Mouse (Mus musculus): ENCODE data around the gene Bckdk. TPM values are rescaled to one million over a fixed set of nuclear protein-coding genes. Genes with fewer than 3 reads are reported as not detected.

The Bckdk gene
- polyA plus RNA-seq, 1 experiment: 149 TPM

- TF ChIP-seq FLI1 (IDR thresholded peaks at IDR 0.05; ENCODE audit: low read length) (peak; percentile 85; the same call in 1 of the 2 replicates), GATA1 (IDR thresholded peaks at IDR 0.05; ENCODE audit: borderline replicate concordance, low read length) (no peak)
- H3K9me3 ChIP-seq: peaks cover 35% of the 10 kb centered on the region
- peak within 1 kb of the TSS; percentile 99 for H3K4me3 ChIP-seq (replicated peaks)
- H3K36me3 ChIP-seq (replicated peaks; ENCODE audit: low read length): peaks cover 56% of the 10 kb centered on the region
- H3K4me1 ChIP-seq: peaks cover 67% of the 10 kb centered on the region
- no peaks in the 10 kb centered on the region for H3K27me3 ChIP-seq (replicated peaks)
These were observed 27.2 kb upstream of the Bckdk start, which contains the start of gene Zfp668 for GRCm38 (mm10) chr7:127876467-127877348. Zfp668 (minus strand) TSS chr7:127876828.

DNA sequence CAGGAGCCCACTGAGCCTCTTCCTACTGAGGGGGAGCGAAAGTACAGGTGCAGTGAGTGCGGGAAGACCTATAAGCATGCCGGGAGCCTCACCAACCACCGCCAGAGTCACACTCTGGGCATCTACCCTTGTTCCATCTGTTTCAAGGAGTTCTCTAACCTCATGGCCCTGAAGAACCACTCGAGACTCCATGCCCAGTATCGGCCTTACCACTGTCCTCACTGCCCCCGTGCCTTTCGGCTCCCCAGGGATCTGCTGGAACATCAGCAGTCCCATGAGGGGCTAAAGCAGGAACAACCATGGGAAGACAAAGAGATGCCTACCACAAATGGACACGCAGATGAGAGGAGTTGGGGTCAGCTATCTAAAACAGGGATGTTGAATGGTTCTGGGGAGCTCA lies 24.6 kb upstream of the Bckdk start:
- peaks cover 69% of the 10 kb centered on the region for H3K4me1 ChIP-seq
- H3K9me3 ChIP-seq: peaks cover 45% of the 10 kb centered on the region
- H3K36me3 ChIP-seq (replicated peaks; ENCODE audit: low read length): peaks cover 70% of the 10 kb centered on the region

DNA sequence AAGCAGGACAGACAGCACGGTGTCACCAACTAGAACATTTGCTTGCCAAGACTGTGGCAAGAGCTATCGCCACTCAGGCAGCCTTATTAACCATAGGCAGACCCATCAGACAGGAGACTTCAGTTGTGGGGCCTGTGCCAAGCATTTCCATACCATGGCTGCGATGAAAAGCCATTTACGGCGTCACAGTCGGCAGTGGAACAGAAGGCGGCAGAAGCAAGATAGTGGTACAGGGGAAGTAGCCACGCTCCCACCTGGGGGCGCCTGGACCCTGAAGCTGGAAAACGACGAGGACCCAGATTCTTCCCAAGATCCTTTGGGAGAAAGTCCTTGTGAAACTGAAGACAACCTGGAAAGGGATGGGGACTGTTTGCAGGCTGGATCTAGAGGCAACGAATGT lies 23.5 kb upstream of the Bckdk start:
- peaks cover 70% of the 10 kb centered on the region for H3K4me1 ChIP-seq
- peak overlapping the region; percentile 20 for H3K4me3 ChIP-seq (replicated peaks)
- H3K36me3 ChIP-seq (replicated peaks; ENCODE audit: low read length): peaks cover 79% of the 10 kb centered on the region
- TF ChIP-seq GATA1 (IDR thresholded peaks at IDR 0.05; ENCODE audit: borderline replicate concordance, low read length) (no peak), FLI1 (IDR thresholded peaks at IDR 0.05; ENCODE audit: low read length) (no peak)
- no peaks in the 10 kb centered on the region for H3K27me3 ChIP-seq (replicated peaks)
- H3K9me3 ChIP-seq: peaks cover 45% of the 10 kb centered on the region

More for the DNA sequence above, 24.6 kb upstream of the Bckdk start:
- H3K4me3 ChIP-seq (replicated peaks): peak overlapping the region; percentile 23
- no peaks in the 10 kb centered on the region for H3K27me3 ChIP-seq (replicated peaks)
- TF ChIP-seq FLI1 (IDR thresholded peaks at IDR 0.05; ENCODE audit: low read length): no peak
- no peak for TF ChIP-seq GATA1 (IDR thresholded peaks at IDR 0.05; ENCODE audit: borderline replicate concordance, low read length)

- peaks cover 18% of the 10 kb centered on the region for H3K9me3 ChIP-seq
- TF ChIP-seq GATA1 (IDR thresholded peaks at IDR 0.05; ENCODE audit: borderline replicate concordance, low read length) (no peak), FLI1 (IDR thresholded peaks at IDR 0.05; ENCODE audit: low read length) (no peak)
- H3K4me1 ChIP-seq: peaks cover 93% of the 10 kb centered on the region
- H3K4me3 ChIP-seq (replicated peaks): no peak overlapping the region
- H3K27me3 ChIP-seq (replicated peaks): no peaks in the 10 kb centered on the region
- H3K36me3 ChIP-seq (replicated peaks; ENCODE audit: low read length): peaks cover 98% of the 10 kb centered on the region
These were observed 17.9 kb upstream of the Bckdk start for GRCm38 (mm10) chr7:127885951-127886350.

DNA sequence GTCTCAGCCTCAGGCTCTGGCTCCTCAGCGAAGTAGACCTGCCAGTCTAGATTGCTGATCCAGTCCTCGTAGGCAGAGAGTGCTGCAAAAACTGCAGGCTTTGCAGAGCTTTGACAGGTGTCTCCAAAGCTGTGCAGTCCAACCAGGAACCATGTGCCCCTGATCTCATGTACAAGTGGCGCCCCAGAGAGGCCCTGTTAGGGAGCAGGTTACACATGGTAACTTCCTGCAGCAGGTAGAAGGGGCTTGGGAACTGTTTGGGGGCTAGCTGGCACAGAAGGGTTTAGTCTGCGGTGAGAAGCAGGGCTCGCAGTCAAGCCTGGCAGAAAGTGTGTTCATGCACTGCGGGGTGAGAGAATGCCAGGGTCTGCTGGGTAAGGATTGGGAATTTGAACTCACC lies 17.3 kb upstream of the Bckdk start:
- Histone ChIP-seq H3K27me3 (replicated peaks) (no peaks in the 10 kb centered on the region), H3K36me3 (replicated peaks; ENCODE audit: low read length) (peaks cover 98% of the 10 kb centered on the region), H3K9me3 (peaks cover 12% of the 10 kb centered on the region), H3K4me3 (replicated peaks) (peak overlapping the region; percentile 71), H3K4me1 (peaks cover 87% of the 10 kb centered on the region)
- TF ChIP-seq GATA1 (IDR thresholded peaks at IDR 0.05; ENCODE audit: borderline replicate concordance, low read length): no peak
- TF ChIP-seq FLI1 (IDR thresholded peaks at IDR 0.05; ENCODE audit: low read length): no peak

GRCm38 (mm10) chr7:127887191-127887590 lies 16.7 kb upstream of the Bckdk start:
- no peak for TF ChIP-seq FLI1 (IDR thresholded peaks at IDR 0.05; ENCODE audit: low read length)
- no peak for TF ChIP-seq GATA1 (IDR thresholded peaks at IDR 0.05; ENCODE audit: borderline replicate concordance, low read length)
- Histone ChIP-seq H3K4me3 (replicated peaks) (peak overlapping the region; percentile 71), H3K9me3 (peaks cover 5% of the 10 kb centered on the region; the same call in 1 of the 2 replicates), H3K4me1 (peaks cover 82% of the 10 kb centered on the region), H3K36me3 (replicated peaks; ENCODE audit: low read length) (peaks cover 98% of the 10 kb centered on the region), H3K27me3 (replicated peaks) (no peaks in the 10 kb centered on the region)

DNA sequence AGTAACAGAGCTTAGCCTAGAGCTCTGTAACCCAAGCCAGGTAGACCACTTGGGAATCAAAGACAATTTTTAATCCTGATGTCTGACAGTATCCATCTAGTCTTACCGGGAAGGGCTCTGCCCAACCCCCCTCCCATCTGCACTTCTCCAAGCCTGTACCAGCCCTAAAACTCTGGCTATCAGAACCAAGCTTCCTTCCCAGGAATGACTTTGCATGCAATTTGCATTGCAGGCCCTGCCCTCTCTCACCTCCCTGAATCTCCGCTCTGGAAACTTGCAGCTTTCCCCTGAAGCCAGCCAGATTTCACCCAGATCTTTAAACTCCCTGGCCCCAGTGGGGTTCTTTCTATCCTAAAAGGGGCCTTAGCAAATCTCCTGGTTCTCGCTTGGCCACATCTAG lies 16.1 kb upstream of the Bckdk start:
- Histone ChIP-seq H3K9me3 (no peaks in the 10 kb centered on the region), H3K36me3 (replicated peaks; ENCODE audit: low read length) (peaks cover 98% of the 10 kb centered on the region), H3K4me1 (peaks cover 76% of the 10 kb centered on the region), H3K4me3 (replicated peaks) (no peak overlapping the region), H3K27me3 (replicated peaks) (no peaks in the 10 kb centered on the region)
- TF ChIP-seq FLI1 (IDR thresholded peaks at IDR 0.05; ENCODE audit: low read length): no peak
- TF ChIP-seq GATA1 (IDR thresholded peaks at IDR 0.05; ENCODE audit: borderline replicate concordance, low read length): no peak

DNA sequence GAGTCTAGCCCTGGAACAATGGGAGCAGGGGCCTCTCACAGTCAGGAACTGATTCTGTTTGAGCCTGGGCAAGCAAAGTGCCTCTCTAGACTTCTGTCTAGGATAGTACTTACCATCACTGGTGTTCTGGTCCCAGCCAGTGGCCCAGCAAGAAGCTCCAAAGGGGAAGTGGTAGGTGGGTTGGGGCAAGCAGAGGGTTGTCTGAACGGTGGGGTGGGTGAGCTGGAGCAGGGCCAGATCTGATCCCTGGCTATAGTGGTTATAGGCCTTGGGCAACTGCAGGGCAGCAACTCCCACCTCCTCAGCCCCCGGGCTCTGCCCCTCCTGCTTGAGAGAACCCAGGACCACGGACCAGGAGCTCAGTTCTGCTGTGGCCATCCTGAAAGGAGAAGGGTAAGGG lies 15.1 kb upstream of the Bckdk start:
- Histone ChIP-seq H3K4me3 (replicated peaks) (no peak overlapping the region), H3K9me3 (no peaks in the 10 kb centered on the region), H3K4me1 (peaks cover 66% of the 10 kb centered on the region), H3K27me3 (replicated peaks) (no peaks in the 10 kb centered on the region), H3K36me3 (replicated peaks; ENCODE audit: low read length) (peaks cover 98% of the 10 kb centered on the region)
- TF ChIP-seq FLI1 (IDR thresholded peaks at IDR 0.05; ENCODE audit: low read length) (no peak), GATA1 (IDR thresholded peaks at IDR 0.05; ENCODE audit: borderline replicate concordance, low read length) (no peak)

DNA sequence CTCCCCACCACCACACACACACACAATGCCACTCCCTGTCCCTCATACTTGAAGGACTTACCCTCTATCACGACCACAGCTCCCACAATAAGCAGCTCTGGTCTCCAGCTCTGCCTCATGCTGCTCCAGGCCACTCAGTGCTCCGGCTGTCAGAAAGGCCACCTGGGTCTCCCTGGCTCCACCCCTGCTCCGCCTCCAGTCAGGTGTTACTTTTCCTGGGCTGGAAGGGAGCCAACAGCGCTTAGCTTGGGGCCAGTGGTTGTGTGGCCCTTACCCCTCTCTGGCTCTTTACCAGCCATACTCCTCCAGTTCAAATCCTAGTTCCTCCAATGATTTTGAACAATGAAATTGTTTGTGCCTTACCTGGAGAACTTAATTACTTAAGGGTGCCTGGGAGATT lies 13.1 kb upstream of the Bckdk start, which contains the start of gene Prss53:
Gene Prss53, minus strand, starts transcription at position 173 of the 400 bp plus-strand sequence.
- Histone ChIP-seq H3K4me3 (replicated peaks) (no peak within 1 kb of the TSS), H3K27me3 (replicated peaks) (no peaks in the 10 kb centered on the region), H3K4me1 (peaks cover 64% of the 10 kb centered on the region), H3K9me3 (no peaks in the 10 kb centered on the region), H3K36me3 (replicated peaks; ENCODE audit: low read length) (peaks cover 88% of the 10 kb centered on the region)
- TF ChIP-seq FLI1 (IDR thresholded peaks at IDR 0.05; ENCODE audit: low read length) (no peak), GATA1 (IDR thresholded peaks at IDR 0.05; ENCODE audit: borderline replicate concordance, low read length) (no peak)

DNA sequence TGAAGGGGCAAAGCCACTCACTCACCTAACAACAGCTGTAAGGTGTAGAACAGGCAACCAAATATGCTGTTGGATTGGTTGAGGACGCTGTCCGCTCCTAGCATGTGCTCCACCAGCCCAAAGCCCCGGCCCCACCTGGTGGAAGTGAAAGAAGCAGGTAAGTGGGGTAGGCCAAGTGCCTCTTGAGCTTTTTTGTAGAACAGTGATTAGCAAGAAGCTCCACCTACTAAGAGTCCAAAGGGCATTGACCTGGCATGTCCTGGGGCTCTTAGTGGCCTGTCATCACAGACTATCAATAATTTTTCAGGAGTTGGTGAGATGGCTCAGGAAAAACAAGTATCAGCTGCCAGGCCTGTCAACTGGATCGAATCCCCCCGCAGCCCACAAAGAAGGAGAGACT lies 9.4 kb upstream of the Bckdk start:
- peaks cover 62% of the 10 kb centered on the region for H3K4me1 ChIP-seq
- no peak for TF ChIP-seq FLI1 (IDR thresholded peaks at IDR 0.05; ENCODE audit: low read length)
- TF ChIP-seq GATA1 (IDR thresholded peaks at IDR 0.05; ENCODE audit: borderline replicate concordance, low read length): no peak
- H3K36me3 ChIP-seq (replicated peaks; ENCODE audit: low read length): peaks cover 51% of the 10 kb centered on the region
- H3K27me3 ChIP-seq (replicated peaks): no peaks in the 10 kb centered on the region
- H3K9me3 ChIP-seq: no peaks in the 10 kb centered on the region
- H3K4me3 ChIP-seq (replicated peaks): peak overlapping the region; percentile 94

All from megakaryocyte, embryonic 14.5 days (primary cell).